Mouse (Mus musculus) C2C12 (cell line): ENCODE results near the gene Zmym5.

Experiments used
- CTCF ChIP-seq: IDR thresholded peaks from one replicate; pipeline ENCODE4 v1.5.1; 2011; ENCODE audit not compliant: control insufficient read depth, insufficient read depth, insufficient read length
- FOSL1 ChIP-seq: IDR thresholded peaks from one replicate; pipeline ENCODE4 v1.8.0; 2011; ENCODE audit warnings: mild to moderate bottlenecking, low read length; ENCODE audit not compliant: poor library complexity, insufficient read depth, severe bottlenecking

DNA sequence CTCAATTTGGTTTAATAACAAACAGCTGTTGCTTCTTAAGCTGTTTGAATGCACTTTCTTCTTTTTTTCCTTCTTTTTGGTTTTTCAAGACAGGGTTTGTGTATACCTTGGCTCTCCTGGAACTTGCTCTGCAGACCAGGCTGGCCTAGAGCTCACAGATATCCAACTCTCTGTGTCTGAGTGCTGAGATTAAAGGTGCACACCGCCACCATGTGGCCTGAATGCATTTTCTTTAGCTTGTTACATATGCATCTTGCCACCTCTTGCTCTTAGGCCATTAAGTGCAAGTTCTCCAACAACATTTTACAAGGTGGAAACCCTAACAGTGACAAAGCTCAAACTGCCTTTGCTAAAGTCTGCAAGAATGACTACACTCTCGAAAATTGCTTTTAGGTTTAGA is 18.3 kb downstream of the Zmym5 start:
- peak; percentile 13 for TF ChIP-seq CTCF
- no peak for TF ChIP-seq FOSL1
